Mouse (Mus musculus) embryo, embryonic 10.5 days (tissue): Measurements from ENCODE around the gene Hoxa13.

Source experiments
- DNase-seq: peaks from one replicate; pipeline ENCODE4 v3.0.0-alpha.2; 2015; ENCODE audit warnings: low spot score

Gene Hoxa13

GRCm38 (mm10) chr6:52208868-52209684, 51.6 kb downstream of the Hoxa13 start:
- no peak for DNase-seq

DNA sequence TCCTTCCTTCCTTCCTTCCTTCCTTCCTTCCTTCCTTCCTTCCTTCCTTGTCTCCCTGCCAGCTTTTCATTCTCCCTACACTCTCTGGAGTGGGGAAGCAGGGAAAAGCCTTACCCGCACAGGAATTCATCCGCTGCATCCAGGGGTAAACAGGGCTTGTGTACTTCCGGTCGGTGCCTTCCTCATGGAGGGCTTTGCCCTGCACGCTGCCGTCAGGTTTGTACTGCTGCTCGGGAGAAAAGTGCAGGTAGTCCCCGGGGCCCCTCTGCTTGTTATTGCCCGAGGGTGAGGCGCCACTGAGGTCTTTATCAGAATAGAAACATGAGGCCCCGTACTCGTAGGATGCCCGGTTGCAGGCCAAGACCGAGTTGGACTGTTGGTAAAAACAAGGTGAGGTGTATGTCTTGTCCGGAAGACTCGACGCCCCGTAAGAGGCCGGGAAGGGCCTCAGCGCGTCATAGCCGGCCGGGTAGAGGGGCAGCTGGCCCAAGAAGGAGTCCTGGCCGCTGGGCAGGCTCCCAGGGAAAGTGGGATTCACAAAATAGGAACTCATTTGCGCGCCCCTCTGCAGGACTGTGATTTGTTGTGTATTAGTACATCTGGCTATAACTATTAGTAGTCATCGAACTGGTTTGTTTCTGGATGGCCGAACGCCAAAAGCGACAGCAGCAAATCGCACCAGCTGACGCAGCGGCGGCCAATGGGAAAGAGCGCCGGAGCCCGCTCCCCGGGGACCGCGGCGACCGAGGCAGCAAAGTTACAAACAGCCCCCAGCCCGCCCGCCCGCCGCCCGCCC, 52.4 kb downstream of the Hoxa13 start, which contains the start of gene Hoxa6:
TSS of gene Hoxa6 (minus strand) at position 651 of the 796 bp plus-strand sequence.
- DNase-seq, result no peak
